ENCODE assay signal across 14 mouse cellular contexts in the genomic region with DNA sequence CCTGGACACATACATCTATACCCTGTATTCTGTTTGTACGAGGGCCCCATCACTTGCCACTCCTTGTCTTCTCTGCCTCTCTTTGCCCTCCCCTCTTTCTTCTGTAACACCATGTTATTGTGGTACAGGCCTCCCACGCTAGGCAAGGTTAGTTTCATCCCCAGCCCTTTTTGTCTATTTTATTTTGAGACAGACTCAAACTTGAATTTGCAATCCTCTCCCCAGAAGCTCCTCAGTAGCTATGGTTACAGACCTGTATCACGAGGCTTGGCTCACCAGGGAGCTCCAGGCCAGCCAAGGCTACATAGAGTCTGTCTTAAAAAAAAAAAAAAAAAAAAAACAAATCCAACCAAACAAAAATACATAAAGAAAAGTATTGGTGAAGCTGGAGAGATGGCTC.
"Had no signal": no experiment of that assay in that cellular context is flagged by ENCODE, and none has a peak within 500 bp of the region (broad histone marks: within the 10 kb centered on the region; RNA-seq: fewer than 3 reads in every experiment).

No protein-coding gene starts in this region.

- H3K27ac ChIP-seq: neural tube, embryonic 12.5 days; neural tube, embryonic 13.5 days; stomach, embryonic 15.5 days; stomach, postnatal 0 days had no signal

- H3K9ac ChIP-seq: neural tube, embryonic 12.5 days; neural tube, embryonic 13.5 days; stomach, embryonic 15.5 days had no signal

- H3K9me3 ChIP-seq: neural tube, embryonic 12.5 days; neural tube, embryonic 13.5 days; stomach, embryonic 15.5 days had no signal

- DNase-seq: retina, postnatal 1 day; right cerebral cortex, postnatal 14 days; right cerebral cortex, postnatal 4 days; spleen, adult 18-20 months; thymus, adult 18-20 months; thymus, adult 2 months; thymus, postnatal 14 days; thymus, postnatal 25 days; thymus, postnatal 36 days; thymus, postnatal 4 days had no signal

- H3K36me3 ChIP-seq: neural tube, embryonic 12.5 days; stomach, embryonic 15.5 days had no signal

- H3K27me3 ChIP-seq: neural tube, embryonic 12.5 days; neural tube, embryonic 13.5 days; stomach, embryonic 15.5 days had no signal

- H3K4me2 ChIP-seq: neural tube, embryonic 12.5 days; neural tube, embryonic 13.5 days; stomach, embryonic 15.5 days had no signal

- H3K4me3 ChIP-seq: neural tube, embryonic 12.5 days; neural tube, embryonic 13.5 days; stomach, embryonic 15.5 days had no signal

- H3K4me1 ChIP-seq: neural tube, embryonic 12.5 days; neural tube, embryonic 13.5 days; stomach, embryonic 15.5 days had no signal
